Mouse (Mus musculus) megakaryocyte progenitor cell, adult 5-6 weeks (primary cell): ENCODE data around the gene Sash1. TPM values are rescaled to one million over a fixed set of nuclear protein-coding genes. Genes with fewer than 3 reads are reported as not detected.

Experiments used
- ATAC-seq: replicated peaks from 2 replicates; pipeline ENCODE4 v1.8.0; 2016; ENCODE audit warnings: mild to moderate bottlenecking, moderate TSS enrichment, inconsistent platforms; ENCODE audit not compliant: poor library complexity
- total RNA-seq, 2 experiments: library from RNA; stranded (forward) in 1 of 2; stranded (reverse) in 1 of 2; fragments of 157-497, 149-512 nt in 1 of 2; fragments of 200-1000 nt in 1 of 2; gene quantifications; 2 replicates each; pipeline versions ENCODE4 v1.2.3 to v1.2.4; 2015 to 2017

Sash1 gene
- total RNA-seq (2015) (3.2 and 4.2 TPM in 2 replicates), total RNA-seq (2017) (2.7 and 2.8 TPM in 2 replicates)

DNA sequence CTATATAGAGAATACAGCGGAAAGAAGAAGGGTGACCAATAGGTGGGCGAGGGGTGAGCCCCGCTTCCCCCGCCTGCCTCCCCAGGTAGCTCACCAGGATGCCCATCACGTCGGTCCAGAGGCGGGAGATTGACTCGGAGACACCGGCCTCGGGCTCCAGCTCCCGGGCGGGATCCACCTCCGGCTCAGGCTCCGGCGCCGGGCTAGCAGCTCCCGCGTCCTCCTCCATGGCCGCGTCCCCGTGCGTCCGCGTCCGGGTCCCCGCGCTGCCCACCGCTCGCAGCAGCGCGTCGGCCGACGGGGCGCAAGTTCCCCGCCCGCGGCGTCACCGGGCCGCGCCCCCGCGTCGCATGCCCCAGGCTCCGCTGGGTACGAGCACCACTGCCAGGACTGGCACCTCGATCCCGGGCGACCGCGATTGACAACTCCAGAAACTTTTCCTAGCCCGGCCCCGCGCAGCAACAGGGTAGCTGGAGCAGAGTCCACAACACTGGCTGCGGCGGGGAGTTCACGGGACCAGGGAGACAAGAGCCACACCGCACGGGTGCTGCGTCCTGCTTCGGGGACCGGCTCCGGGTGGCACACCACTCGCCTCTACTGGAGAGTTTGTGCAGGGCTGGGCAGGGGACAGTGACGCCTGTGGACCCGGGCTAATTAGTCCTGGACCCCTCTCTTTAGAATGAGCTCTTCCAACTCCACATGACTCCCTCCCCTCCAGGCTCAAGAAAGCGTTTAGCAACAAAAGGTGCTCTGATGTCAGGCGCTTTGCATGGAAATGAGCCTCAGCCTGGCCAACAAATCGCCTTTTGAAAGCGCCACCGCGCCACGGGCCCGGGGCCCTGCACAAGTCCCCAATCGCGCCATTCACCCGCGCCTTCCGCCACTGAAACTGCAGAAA is at the start of gene Sash1:
Gene Sash1, minus strand, starts transcription at position 441 of the 898 bp plus-strand sequence.
- peak; percentile 78 for ATAC-seq

DNA sequence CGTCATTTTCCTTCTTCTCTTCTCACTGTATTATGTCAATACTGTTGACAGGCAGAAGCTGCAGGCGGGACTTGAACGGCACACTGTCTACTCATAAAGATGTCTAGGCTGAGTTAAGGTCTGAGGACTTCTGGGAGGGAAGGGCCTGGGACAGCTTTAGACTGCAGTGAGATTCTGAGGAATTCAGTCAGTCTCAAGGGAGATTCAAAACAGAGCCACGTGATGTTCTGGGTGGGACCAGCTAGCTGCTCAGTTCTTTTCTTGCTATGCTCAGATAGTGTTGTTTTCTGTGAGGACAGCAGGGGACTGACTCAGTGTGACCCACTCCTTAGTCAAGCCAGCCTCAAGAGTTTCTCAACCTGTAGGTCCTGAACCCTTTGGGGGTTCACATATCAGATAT is 49.7 kb upstream of the Sash1 start:
- no peak for ATAC-seq

DNA sequence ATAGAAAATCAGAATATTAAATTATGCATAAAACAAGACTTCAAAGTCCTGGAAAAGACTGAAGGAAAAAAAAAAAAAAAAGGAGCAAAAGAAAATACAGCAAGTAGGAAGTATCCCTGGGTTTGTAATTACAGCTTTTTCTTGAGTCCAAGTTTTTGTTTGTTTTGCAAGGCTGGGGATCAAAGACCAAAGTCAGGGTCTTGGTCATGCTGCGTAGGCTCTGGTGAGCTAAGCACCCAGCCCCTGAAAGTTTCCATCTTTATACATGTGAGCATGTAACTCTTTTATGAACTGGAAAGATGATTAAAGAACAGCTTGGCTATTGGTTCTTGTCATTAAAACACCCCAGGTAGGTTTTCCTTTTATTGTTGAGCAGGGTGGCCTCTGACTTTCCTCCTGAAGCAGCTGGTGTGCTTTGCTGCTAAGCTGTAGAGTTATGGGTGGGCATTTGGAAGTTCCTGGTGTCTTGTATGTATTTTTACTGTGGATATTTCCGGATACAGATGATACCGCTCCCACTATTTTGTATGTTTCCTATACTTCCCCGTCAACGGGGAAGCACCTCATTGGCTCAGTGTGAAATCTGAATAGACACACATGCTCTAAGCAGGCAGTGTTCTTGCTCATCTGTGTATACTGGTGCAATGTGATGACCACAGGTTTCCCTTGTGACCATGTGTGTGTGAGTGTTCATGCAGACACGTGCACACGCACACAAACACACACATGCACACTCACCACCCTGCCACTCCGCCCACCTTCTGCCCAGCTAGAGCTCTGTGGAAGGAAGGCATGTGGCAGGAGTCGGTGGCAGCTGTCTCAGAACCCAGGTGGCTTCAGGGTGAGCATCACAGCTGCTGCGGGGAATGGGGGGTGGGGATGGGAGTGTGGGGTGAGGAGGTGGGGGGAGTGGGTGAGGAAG is 47.8 kb upstream of the Sash1 start:
- ATAC-seq, result no peak; the same call in 1 of the 2 replicates

DNA sequence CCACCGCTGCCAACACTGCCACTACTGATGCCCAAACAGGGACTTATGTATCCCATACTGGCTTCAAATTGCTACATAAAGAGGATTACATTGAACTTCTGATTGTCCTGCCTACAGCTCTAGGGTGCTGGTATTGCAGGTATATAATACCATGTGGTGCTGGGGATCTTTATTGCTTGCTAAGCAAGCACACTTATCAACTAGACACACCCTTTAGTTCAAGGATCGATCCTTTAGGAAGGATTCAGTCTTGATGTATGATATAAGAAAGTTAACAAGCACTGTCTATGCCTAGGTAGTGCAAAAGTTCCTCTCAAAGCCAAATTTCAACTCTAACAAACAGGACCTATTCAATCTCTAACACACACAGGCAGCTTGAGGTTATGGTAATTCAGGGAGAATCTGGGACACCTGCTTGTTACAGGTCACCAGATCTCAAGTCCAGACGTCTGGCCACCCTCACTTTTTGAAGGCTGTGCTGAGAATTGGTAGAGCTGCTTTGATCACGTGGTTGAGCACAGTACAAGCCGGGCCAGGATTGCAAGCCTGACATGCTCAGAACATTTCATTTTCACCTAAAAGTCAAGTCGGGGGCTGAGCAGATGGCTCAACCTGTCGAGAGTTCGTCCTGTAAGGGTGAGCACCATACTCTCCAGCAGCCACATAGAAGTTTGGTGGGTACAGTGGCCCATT is 45.8 kb upstream of the Sash1 start:
- no peak for ATAC-seq

DNA sequence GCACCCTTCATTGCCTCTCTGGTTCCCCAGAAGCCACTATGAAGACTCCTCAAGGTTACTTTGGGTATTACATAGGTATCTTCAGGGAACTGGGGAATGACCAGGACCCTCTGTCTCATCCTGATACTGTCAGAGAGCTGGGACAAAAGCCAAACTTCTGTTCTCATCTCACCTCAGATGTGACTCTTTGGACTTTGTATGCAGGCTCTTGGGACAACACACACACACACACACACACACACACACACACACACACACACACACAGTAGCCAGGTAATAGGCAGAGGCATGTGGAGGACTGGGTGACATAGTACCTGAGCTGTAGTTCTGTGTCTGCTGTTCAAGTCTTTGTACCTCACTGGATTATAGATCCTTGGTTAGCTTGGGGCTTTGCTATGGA is 44.8 kb upstream of the Sash1 start:
- ATAC-seq, result no peak

DNA sequence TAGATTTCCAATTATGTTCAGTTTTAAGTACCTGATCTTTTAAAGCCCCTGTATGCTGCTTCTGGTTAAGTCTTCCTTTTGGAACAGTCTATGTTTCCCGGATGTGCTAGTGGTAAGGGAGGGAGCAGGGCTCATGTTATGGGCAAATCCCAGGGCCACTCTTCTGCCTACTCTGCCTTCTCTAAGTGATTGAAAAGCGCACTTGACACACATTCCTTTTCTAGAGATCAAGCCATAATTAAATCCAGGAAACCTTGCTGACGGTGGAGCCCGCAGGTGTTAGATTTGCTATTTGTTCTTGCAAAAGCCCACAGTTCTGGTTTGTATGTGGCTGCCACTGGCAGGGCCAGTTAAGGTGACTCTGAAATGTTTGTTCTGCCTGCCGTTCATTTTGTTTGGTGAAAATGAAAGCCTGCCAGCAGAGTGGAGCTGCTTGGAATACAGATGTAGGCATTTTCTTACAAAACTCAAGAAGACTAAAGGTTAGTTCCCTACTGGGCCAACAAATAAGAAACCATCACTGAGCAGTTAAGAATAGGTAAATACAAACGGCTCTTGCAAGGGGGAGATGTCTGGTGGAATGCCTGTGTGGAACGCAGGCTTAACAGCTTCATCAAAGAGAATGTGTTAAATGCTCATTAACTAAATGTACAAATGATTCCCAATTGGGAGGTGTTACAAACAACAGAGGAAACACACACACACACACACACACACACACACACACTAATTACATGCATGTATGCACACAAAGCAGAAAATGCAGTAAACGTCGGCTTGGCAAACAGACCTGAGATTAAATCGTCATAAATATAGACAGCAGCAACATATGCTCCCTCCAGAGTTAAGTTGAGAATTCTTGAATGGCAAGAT is 43.1 kb upstream of the Sash1 start:
- no peak for ATAC-seq

DNA sequence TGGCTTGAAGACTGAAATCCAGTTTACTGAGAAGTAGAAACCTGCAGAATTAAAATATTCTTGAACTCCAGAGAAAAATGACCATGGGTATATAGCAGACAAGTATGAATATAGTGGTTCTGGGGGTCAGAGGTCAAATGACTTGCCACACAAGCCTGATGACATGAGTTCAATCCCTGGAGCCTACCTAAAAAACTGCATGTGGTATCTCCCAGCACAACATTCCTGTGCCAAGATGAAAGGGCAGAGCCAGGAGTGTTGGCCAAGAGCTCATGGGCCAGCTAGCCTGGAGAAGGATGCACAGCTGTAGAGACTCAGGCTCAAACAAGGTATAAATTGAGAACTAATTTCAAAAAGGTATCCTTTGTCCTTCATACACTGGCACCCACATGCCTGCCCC is 42.4 kb upstream of the Sash1 start:
- ATAC-seq, result no peak

DNA sequence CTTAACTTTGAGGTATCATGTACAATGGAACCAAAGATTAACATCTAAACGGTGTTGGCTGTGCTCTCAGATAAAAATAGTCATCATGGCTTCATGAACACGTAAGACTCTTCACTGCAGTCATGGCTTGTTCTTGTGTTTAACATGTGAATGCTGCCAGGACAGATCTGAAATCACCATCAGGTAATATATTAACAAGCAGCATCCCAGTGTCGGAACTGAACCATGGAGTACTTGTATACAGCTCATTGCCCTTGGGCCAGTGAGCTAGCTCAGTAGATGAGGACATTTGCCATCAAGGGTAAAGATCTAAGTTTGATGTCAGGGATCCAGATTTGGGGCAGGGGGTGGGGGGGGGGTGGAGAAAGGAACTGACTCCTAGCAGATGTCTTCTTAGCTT is 41.0 kb upstream of the Sash1 start:
- no peak for ATAC-seq

DNA sequence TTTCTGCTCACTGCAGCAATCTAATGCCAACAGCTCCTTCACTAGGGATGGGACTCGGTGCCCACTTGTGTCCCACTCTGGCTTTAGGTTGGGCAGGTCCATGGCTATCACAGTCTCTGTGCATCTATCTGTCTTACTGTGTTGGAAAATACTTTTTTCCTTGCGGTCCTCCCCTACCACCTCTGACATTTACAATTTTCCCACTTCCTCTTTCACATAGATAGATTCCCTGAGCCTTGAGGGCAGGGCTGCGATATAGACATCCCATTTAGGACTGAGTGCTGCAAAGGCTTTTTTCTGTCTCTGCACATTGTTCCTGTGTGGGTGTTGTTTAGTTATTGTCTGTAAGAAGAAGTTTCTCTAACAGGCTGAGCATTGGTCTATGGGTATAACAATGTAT is 40.4 kb upstream of the Sash1 start:
- ATAC-seq, result peak; percentile 82

DNA sequence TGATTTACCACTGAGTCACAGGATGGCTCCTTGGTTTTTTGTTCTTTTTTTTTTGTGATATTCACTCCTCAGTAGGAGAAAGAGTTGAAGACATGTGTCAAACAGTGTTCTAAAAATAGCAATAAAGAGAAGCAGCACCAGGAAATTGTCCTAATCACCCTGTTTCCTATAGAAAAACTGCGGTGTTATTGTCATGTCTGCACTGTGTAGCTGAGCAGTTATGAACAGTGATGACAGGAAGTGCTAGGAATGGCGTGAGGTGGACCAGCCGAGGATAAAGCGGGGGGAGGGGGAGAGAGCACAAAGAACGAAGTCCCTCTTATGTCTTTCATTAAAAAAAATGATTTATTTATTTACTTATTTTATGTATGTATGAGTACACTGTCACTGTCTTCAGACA is 39.4 kb upstream of the Sash1 start:
- peak; percentile 76 for ATAC-seq

DNA sequence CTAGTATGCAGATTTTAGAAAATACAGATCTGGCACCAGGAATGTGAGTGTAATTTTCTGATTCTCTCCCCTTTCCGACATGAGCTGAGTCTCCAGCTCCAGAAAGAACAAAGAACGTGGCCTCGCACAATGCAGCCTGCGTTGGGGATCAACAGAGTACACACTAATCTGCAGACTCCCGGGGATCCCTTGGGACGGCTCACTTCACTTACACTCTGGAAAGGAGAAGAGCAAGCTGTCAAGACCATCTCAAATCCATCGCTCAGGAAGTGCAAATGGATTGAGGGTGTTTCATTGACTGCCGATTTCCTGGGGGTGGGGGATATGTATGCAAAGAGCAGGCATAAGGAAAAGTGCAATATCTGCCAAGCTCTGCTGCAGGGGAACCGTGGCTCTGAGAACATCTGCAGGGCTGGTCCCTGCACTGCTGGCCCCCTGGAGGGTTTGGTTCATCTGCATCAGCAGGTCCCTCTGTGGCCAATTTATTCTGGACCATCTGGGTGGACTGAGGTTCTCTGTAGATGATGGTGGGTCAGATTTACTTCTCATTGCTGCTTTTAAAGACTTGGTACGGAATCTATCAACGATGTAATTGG is 35.3 kb upstream of the Sash1 start:
- no peak for ATAC-seq

DNA sequence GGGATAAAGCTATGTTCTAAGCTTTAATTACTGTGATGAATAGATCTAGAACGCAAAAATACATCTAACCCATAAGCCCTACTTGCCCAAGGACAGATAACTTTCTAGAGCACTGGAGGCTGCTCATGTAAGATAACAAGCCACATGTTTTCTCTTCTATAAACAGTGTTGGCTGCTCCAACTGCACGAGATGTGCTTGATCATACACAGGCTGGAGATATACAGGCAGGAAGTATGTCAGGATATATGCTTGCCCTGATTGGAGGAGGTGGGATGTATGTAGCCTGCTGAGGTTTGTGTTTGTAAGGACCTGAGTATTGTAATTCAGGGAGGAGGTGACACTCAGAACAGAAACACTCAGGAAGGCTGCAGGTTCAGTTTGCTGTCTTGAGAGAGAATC is 31.9 kb upstream of the Sash1 start:
- ATAC-seq, result peak; percentile 32

DNA sequence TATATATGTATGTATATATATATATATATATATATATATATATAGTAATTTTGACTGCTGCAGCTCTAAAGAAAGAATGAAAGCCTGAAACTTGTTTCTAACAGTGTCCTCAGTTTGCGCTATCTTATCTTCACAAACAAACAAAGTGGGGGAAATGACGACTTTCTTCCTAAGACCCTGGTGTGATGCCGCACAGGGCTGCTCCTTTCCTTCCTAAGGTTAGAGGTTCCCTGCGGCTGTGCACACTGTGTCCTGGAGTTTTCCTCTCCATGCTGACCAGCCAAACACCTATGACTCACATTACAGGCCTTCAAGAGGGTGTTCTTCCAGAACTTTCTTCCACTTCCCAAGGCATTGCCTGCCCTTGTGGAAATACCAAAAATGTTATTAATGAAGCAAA is 31.5 kb upstream of the Sash1 start:
- no peak for ATAC-seq

DNA sequence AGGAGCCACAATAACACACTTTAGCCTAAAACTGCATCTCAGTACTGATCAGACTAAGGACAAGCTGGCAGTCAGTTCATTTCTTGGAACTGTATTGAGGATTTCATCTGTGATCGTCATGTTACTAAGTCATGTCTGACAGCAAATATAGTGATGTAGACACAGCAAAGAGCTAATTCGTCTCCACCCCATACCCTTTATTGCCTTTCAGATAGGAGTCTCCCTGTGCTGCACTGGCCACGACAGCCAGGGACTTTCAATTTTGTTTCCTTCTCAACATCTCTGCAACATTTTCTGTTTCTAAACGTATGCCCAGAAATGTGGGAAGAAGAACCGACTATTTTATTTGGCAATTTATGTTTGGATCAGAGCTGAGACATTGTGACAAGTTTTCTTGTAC is 29.9 kb upstream of the Sash1 start:
- ATAC-seq, result no peak

DNA sequence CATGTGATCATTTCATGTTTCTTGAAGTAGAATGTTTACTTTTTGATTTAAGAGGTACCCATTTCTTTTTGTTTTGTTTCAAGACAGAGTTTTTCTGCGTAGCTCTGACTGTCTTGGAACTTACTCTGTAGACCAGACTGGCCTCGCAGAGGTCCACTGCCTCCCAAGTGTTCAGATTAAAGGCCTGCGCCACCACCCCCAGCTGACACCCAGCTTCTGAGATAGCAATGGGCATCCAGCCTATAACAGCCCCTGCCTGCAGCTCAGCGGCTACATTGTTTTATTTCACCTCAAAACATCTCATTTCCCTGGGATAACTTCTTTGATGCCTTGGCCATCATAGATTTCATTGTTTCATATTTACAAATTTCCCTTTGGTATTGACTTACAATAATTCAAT is 28.0 kb upstream of the Sash1 start:
- no peak for ATAC-seq

DNA sequence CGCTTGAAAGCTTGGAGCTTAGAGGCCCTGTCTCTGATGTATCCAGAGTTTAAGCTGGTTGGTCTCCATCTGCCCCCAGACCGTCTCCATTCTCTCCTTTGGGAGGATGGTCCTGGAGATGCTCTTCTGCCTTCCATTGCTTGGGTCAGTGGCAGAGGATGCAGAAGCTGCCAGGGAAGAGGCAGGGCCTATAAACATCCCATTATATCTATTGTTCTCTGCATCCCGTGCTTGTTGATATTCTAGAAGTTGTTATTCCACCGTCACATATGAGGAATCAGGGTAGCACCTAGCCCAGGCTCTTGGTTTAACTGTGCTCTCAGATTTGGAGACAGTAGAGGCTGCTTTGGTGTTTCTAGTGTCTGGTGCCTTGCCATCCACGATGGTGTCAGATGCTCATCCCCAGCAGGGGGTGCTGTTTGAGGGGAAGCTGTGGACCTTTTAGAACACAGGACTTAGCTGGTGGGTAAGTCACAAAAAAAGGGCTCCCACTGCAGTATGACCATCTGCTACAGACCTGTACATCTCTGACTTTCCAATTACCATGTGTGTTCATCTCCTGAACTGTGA is 26.9 kb upstream of the Sash1 start:
- peak; percentile 42 for ATAC-seq

DNA sequence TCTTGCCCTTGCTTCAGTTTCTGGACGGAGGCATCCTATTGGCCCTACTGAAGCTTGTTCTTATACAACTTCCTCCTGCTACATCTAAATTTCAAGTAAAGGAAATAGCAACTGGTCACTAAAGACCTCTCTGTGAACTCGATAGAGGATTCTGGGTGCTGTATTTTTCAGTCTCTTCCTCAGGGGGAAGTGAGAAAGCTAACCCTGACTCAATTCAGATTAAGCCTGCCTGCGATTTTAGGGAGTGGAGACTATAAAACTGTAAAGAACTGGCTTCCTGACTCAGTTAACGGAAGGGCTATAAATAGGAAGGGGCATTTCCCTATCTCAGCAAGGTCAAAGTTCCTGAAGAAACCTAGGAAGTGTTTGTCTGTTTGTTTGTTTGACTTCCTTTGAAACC is 26.3 kb upstream of the Sash1 start:
- ATAC-seq, result peak; percentile 83

DNA sequence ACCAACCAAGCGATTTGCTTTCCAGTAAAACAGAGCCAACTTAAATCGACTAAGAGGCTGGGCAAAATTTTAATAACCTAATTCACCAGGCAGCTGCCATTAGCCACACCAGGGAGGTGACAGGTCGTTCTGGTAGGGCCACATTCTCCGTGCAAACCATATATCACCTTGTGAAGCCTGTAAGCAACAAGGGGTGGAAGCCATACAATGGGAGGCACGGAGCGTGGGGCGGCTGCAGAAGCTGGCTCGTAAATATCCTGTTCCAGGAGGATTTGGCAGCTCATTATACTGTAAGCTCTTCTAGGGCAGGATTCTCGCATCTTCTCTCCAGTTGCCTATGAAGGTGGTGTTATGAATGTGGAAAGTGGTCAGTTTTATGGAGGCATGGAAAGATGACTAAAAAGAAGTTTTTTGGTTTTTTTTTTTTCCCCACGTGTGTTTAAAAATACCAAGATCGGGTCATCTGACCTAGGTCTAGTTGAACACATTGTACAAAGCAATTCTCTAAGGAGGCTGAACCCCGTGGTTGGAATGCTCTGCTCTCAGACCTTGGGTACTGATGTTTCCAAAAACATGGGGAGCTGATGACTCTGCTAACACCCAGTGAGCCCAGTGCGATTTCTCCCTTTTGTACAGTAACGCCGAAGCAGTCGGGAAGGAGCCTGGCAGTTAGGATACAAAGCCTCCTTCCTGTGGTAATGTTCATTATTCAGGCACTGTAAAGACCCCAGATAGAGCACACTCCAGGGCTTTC is 24.5 kb upstream of the Sash1 start:
- ATAC-seq, result no peak

DNA sequence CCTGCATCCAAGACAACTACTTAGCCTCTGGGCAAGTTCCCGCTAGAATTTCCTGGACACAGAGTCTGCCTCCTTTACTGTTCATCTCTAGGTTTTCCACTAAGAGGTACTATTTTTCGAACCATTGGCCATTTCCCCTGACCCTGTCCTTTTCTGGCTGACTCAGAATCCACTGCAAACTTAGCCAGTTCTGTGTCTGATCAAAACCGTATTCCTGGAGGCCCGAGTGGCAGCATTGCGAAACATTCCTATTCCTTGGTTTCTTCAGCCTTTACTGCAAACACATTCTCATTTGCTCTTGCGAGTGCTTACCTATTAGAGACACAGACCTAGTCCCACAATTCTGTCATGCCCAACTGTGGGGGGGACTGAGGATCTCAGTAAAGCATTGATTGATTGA is 17.2 kb upstream of the Sash1 start:
- no peak for ATAC-seq
